Mouse (Mus musculus): ENCODE results near the gene Marco.

DNA sequence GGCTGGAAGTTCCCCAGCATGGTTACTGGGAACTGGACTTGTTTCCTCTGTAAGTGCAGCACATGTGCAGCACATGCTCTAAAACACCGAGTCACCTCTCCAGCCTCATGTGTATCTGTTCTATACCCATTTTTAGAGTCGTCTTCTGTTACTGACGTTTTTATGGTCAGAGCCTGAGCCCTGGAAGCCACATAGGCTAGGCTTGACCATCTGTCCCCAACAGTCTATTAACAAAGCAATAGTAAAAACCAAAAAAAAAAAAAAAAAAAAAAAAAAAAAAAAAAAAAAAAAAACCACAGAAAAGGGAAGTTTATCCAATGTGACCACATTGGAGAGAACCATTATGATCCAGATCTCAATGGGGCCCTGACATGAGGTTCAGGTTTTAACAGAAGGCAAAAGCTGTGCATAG is 61.6 kb downstream of the Marco start:
- TF ChIP-seq CTCF (IDR thresholded peaks at IDR 0.05; ENCODE audit: low read depth, low read length), result no peak
- TF ChIP-seq POLR2A (IDR thresholded peaks at IDR 0.05; ENCODE audit: borderline replicate concordance, low read depth, low read length), result no peak
